8 mouse cellular contexts compared by ENCODE assay signal in genomic region chr9:72274677-72275076, GRCm38 (mm10). TPM values are rescaled to one million over a fixed set of nuclear protein-coding genes. Genes with fewer than 3 reads are reported as not detected.
DNase-seq lines count a peak whose midpoint lies in the region; ATAC-seq lines count a peak whose summit lies in the region.

TSS of gene Zfp280d (plus strand) at chr9:72274860.

- 2% methylated on average over 36 of the region's 57 CpGs for WGBS in heart, embryonic 14.5 days
- WGBS in liver, embryonic 13.5 days (ENCODE audit: insufficient replicate concordance), result 1% methylated on average over 28 of the region's 57 CpGs
- under 1% methylated on average over 42 of the region's 57 CpGs for WGBS in stomach, embryonic 16.5 days

- DNase-seq in CD4-positive, CD25-positive, alpha-beta regulatory T cell, adult 2 months (ENCODE audit: low read depth, low spot score), result peak; percentile 95
- peak; percentile 73 for DNase-seq in fibroblast of lung, adult 2 months (ENCODE audit: low read depth)
- DNase-seq in kidney, postnatal 14 days, result peak; percentile 95
- DNase-seq in liver, embryonic 13.5 days, result peak; percentile 83
- peak; percentile 92 for DNase-seq in neural tube, embryonic 10.5 days (ENCODE audit: extremely low spot score, low spot score)

- no peaks in the 10 kb centered on the region for H3K36me3 ChIP-seq in heart, embryonic 14.5 days (ENCODE audit: control insufficient read depth, insufficient read depth, low read length)
- H3K36me3 ChIP-seq in liver, embryonic 13.5 days, result no peaks in the 10 kb centered on the region
- H3K36me3 ChIP-seq in stomach, embryonic 16.5 days (ENCODE audit: control insufficient read depth, insufficient read depth, low read length), result no peaks in the 10 kb centered on the region

- peaks cover 3% of the 10 kb centered on the region for H3K4me1 ChIP-seq in brown adipose tissue, adult 24 weeks (ENCODE audit: control insufficient read depth, insufficient read depth, insufficient read length, low read length)
- peaks cover 5 to 11% of the 10 kb centered on the region in 2 experiments for H3K4me1 ChIP-seq in heart, embryonic 14.5 days (ENCODE audit: control insufficient read depth in 2 of 2, insufficient read depth in 2 of 2, low read length in 2 of 2)
- peaks cover 24% of the 10 kb centered on the region for H3K4me1 ChIP-seq in liver, embryonic 13.5 days (replicated peaks)
- H3K4me1 ChIP-seq in stomach, embryonic 16.5 days (ENCODE audit: control insufficient read depth, insufficient read depth, low read length), result peaks cover 7% of the 10 kb centered on the region

- H3K9ac ChIP-seq in heart, embryonic 14.5 days (ENCODE audit: low read length), result peak within 1 kb of the TSS; percentile 96
- peak within 1 kb of the TSS; percentile 91 for H3K9ac ChIP-seq in liver, embryonic 13.5 days
- H3K9ac ChIP-seq in stomach, embryonic 16.5 days (ENCODE audit: low read length), result peak within 1 kb of the TSS; percentile 96

- H3K4me3 ChIP-seq in brown adipose tissue, adult 24 weeks (ENCODE audit: insufficient read depth, low read depth, low read length), result peak within 1 kb of the TSS; percentile 99
- peak within 1 kb of the TSS; percentile 61 to 75 for H3K4me3 ChIP-seq in heart, embryonic 14.5 days (ENCODE audit: control insufficient read depth in 1 of 2, insufficient read depth in 1 of 2, low read depth in 1 of 2, low read length in 2 of 2)
- peak within 1 kb of the TSS; percentile 78 for H3K4me3 ChIP-seq in liver, embryonic 13.5 days (replicated peaks)
- peak within 1 kb of the TSS; percentile 67 for H3K4me3 ChIP-seq in stomach, embryonic 16.5 days (replicated peaks; ENCODE audit: low read length)

- H3K9me3 ChIP-seq in heart, embryonic 14.5 days (ENCODE audit: control insufficient read depth, low read length), result peaks cover 4% of the 10 kb centered on the region; the same call in 1 of the 2 replicates
- no peaks in the 10 kb centered on the region for H3K9me3 ChIP-seq in liver, embryonic 13.5 days (replicated peaks)
- H3K9me3 ChIP-seq in stomach, embryonic 16.5 days (replicated peaks; ENCODE audit: control insufficient read depth, low read length), result peaks cover 15% of the 10 kb centered on the region

- peak within 1 kb of the TSS; percentile 92 for H3K27ac ChIP-seq in brown adipose tissue, adult 24 weeks (replicated peaks; ENCODE audit: low read depth, low read length)
- H3K27ac ChIP-seq in heart, embryonic 14.5 days (replicated peaks in 1 of 2; ENCODE audit: control insufficient read depth in 1 of 2, insufficient read depth in 1 of 2, low read depth in 2 of 2, low read length in 2 of 2), result peak within 1 kb of the TSS; percentile 96 to 99
- peak within 1 kb of the TSS; percentile 94 for H3K27ac ChIP-seq in liver, embryonic 13.5 days
- peak within 1 kb of the TSS; percentile 93 for H3K27ac ChIP-seq in stomach, embryonic 16.5 days (ENCODE audit: low read length)

- ATAC-seq in heart, embryonic 14.5 days (ENCODE audit: insufficient number of reproducible peaks, insufficient read depth, low FRiP score, low read depth), result peak; percentile 99
- ATAC-seq in liver, embryonic 13.5 days (ENCODE audit: low read depth), result peak; percentile 98
- peak; percentile 99 for ATAC-seq in stomach, embryonic 16.5 days (ENCODE audit: insufficient read depth, low FRiP score)

- peak within 1 kb of the TSS; percentile 79 for H3K4me2 ChIP-seq in heart, embryonic 14.5 days (ENCODE audit: low read length)
- H3K4me2 ChIP-seq in liver, embryonic 13.5 days, result peak within 1 kb of the TSS; percentile 81
- H3K4me2 ChIP-seq in stomach, embryonic 16.5 days (ENCODE audit: low read depth, low read length), result peak within 1 kb of the TSS; percentile 70

- H3K27me3 ChIP-seq in heart, embryonic 14.5 days (ENCODE audit: control insufficient read depth, insufficient read depth, low read length), result no peaks in the 10 kb centered on the region
- no peaks in the 10 kb centered on the region for H3K27me3 ChIP-seq in liver, embryonic 13.5 days
- H3K27me3 ChIP-seq in stomach, embryonic 16.5 days (ENCODE audit: control insufficient read depth, insufficient read depth, low read length), result no peaks in the 10 kb centered on the region

RNA-seq across cellular contexts. Expression of gene Zfp280d, which starts in this region (rescaled TPM):
- polyA plus RNA-seq in brown adipose tissue, adult 24 weeks (2012; ENCODE audit: insufficient read depth, insufficient read length, missing spikeins), result 9.1 and 10.6 TPM in 2 replicates
- 29.2 and 31.8 TPM in 2 replicates for polyA plus RNA-seq in heart, embryonic 14.5 days (2014; fragmentation: Nextera tagmentation; extraction: Ambion mirVana)
- polyA plus RNA-seq in liver, embryonic 13.5 days (2015; fragmentation: Nextera tagmentation; extraction: Ambion mirVana), result 11.7 and 15.3 TPM in 2 replicates
- 28.8 and 34.5 TPM in 2 replicates for polyA plus RNA-seq in stomach, embryonic 16.5 days (2015; fragmentation: Nextera tagmentation; extraction: Ambion mirVana)

Comparison
In these comparisons a context has a peak if more than half of its experiments do, and no peak if none do; other contexts are left out.
1. Peak in every context shown above with its lines: DNase-seq, ATAC-seq, H3K4me3 ChIP-seq and H3K27ac ChIP-seq.